Mouse (Mus musculus): ENCODE results near the gene Lmo2. TPM values are rescaled to one million over a fixed set of nuclear protein-coding genes. Genes with fewer than 3 reads are reported as not detected.

Lmo2 gene
- 0.84 TPM in 1 of 2 replicates, not detected in the other for polyA plus RNA-seq (2011; ENCODE audit: insufficient read length, low read depth, missing spikeins)

GRCm38 (mm10) chr2:103957649-103958546 is at the start of gene Lmo2:
TSS of gene Lmo2 (plus strand) at chr2:103957986.
- no peaks in the 10 kb centered on the region for H3K4me1 ChIP-seq (ENCODE audit: control insufficient read depth, insufficient read depth, low read length)
- TF ChIP-seq POLR2A (IDR thresholded peaks at IDR 0.05; ENCODE audit: low read depth, low read length) (no peak), CTCF (IDR thresholded peaks at IDR 0.05; ENCODE audit: borderline replicate concordance, insufficient read depth, low read length) (no peak)
- H3K27ac ChIP-seq (ENCODE audit: insufficient read depth, low read length) = no peak within 1 kb of the TSS
- no peak within 1 kb of the TSS for H3K4me3 ChIP-seq (ENCODE audit: insufficient read depth, low read length)

- Histone ChIP-seq H3K4me1 (ENCODE audit: control insufficient read depth, insufficient read depth, low read length) (no peaks in the 10 kb centered on the region), H3K27ac (ENCODE audit: insufficient read depth, low read length) (no peak overlapping the region), H3K4me3 (ENCODE audit: insufficient read depth, low read length) (no peak overlapping the region)
- TF ChIP-seq CTCF (IDR thresholded peaks at IDR 0.05; ENCODE audit: borderline replicate concordance, insufficient read depth, low read length) (no peak), POLR2A (IDR thresholded peaks at IDR 0.05; ENCODE audit: low read depth, low read length) (no peak)
Measured at GRCm38 (mm10) chr2:103910601-103911000, 47.2 kb upstream of the Lmo2 start.

GRCm38 (mm10) chr2:103912481-103913251 is 45.1 kb upstream of the Lmo2 start:
- no peak for TF ChIP-seq CTCF (IDR thresholded peaks at IDR 0.05; ENCODE audit: borderline replicate concordance, insufficient read depth, low read length)
- TF ChIP-seq POLR2A (IDR thresholded peaks at IDR 0.05; ENCODE audit: low read depth, low read length) = no peak
- Histone ChIP-seq H3K4me3 (ENCODE audit: insufficient read depth, low read length) (no peak overlapping the region), H3K27ac (ENCODE audit: insufficient read depth, low read length) (no peak overlapping the region), H3K4me1 (ENCODE audit: control insufficient read depth, insufficient read depth, low read length) (no peaks in the 10 kb centered on the region)

- Histone ChIP-seq H3K4me1 (ENCODE audit: control insufficient read depth, insufficient read depth, low read length) (no peaks in the 10 kb centered on the region), H3K27ac (ENCODE audit: insufficient read depth, low read length) (no peak overlapping the region), H3K4me3 (ENCODE audit: insufficient read depth, low read length) (no peak overlapping the region)
- no peak for TF ChIP-seq POLR2A (IDR thresholded peaks at IDR 0.05; ENCODE audit: low read depth, low read length)
- TF ChIP-seq CTCF (IDR thresholded peaks at IDR 0.05; ENCODE audit: borderline replicate concordance, insufficient read depth, low read length) = no peak
Measured at GRCm38 (mm10) chr2:103913252-103913650, 44.5 kb upstream of the Lmo2 start.

GRCm38 (mm10) chr2:103916069-103916468 is 41.7 kb upstream of the Lmo2 start:
- H3K4me3 ChIP-seq (ENCODE audit: insufficient read depth, low read length) = no peak overlapping the region
- TF ChIP-seq CTCF (IDR thresholded peaks at IDR 0.05; ENCODE audit: borderline replicate concordance, insufficient read depth, low read length) = no peak
- TF ChIP-seq POLR2A (IDR thresholded peaks at IDR 0.05; ENCODE audit: low read depth, low read length) = no peak
- H3K4me1 ChIP-seq (ENCODE audit: control insufficient read depth, insufficient read depth, low read length) = no peaks in the 10 kb centered on the region
- no peak overlapping the region for H3K27ac ChIP-seq (ENCODE audit: insufficient read depth, low read length)

- H3K4me1 ChIP-seq (ENCODE audit: control insufficient read depth, insufficient read depth, low read length) = no peaks in the 10 kb centered on the region
- H3K4me3 ChIP-seq (ENCODE audit: insufficient read depth, low read length) = no peak overlapping the region
- TF ChIP-seq CTCF (IDR thresholded peaks at IDR 0.05; ENCODE audit: borderline replicate concordance, insufficient read depth, low read length) = no peak
- no peak for TF ChIP-seq POLR2A (IDR thresholded peaks at IDR 0.05; ENCODE audit: low read depth, low read length)
- no peak overlapping the region for H3K27ac ChIP-seq (ENCODE audit: insufficient read depth, low read length)
Measured at GRCm38 (mm10) chr2:103917375-103917774, 40.4 kb upstream of the Lmo2 start.

GRCm38 (mm10) chr2:103918375-103918774 is 39.4 kb upstream of the Lmo2 start:
- Histone ChIP-seq H3K27ac (ENCODE audit: insufficient read depth, low read length) (no peak overlapping the region), H3K4me3 (ENCODE audit: insufficient read depth, low read length) (no peak overlapping the region)
- no peak for TF ChIP-seq CTCF (IDR thresholded peaks at IDR 0.05; ENCODE audit: borderline replicate concordance, insufficient read depth, low read length)
- TF ChIP-seq POLR2A (IDR thresholded peaks at IDR 0.05; ENCODE audit: low read depth, low read length) = no peak

GRCm38 (mm10) chr2:103919488-103919887 is 38.3 kb upstream of the Lmo2 start:
- H3K27ac ChIP-seq (ENCODE audit: insufficient read depth, low read length) = no peak overlapping the region

More at GRCm38 (mm10) chr2:103918375-103918774, 39.4 kb upstream of the Lmo2 start:
- no peaks in the 10 kb centered on the region for H3K4me1 ChIP-seq (ENCODE audit: control insufficient read depth, insufficient read depth, low read length)

GRCm38 (mm10) chr2:103926586-103927113 is 31.1 kb upstream of the Lmo2 start:
- H3K4me1 ChIP-seq (ENCODE audit: control insufficient read depth, insufficient read depth, low read length) = no peaks in the 10 kb centered on the region
- H3K4me3 ChIP-seq (ENCODE audit: insufficient read depth, low read length) = no peak overlapping the region
- H3K27ac ChIP-seq (ENCODE audit: insufficient read depth, low read length) = no peak overlapping the region
- TF ChIP-seq CTCF (IDR thresholded peaks at IDR 0.05; ENCODE audit: borderline replicate concordance, insufficient read depth, low read length) (no peak), POLR2A (IDR thresholded peaks at IDR 0.05; ENCODE audit: low read depth, low read length) (no peak)

More at GRCm38 (mm10) chr2:103919488-103919887, 38.3 kb upstream of the Lmo2 start:
- Histone ChIP-seq H3K4me3 (ENCODE audit: insufficient read depth, low read length) (no peak overlapping the region), H3K4me1 (ENCODE audit: control insufficient read depth, insufficient read depth, low read length) (no peaks in the 10 kb centered on the region)
- TF ChIP-seq POLR2A (IDR thresholded peaks at IDR 0.05; ENCODE audit: low read depth, low read length) (no peak), CTCF (IDR thresholded peaks at IDR 0.05; ENCODE audit: borderline replicate concordance, insufficient read depth, low read length) (no peak)
